Mouse (Mus musculus) forebrain, postnatal 0 days (tissue): ENCODE measurements around the gene Hist1h2bl. TPM values are rescaled to one million over a fixed set of nuclear protein-coding genes. Genes with fewer than 3 reads are reported as not detected.
"Not testable (repeated sequence)": the region's sequence is repeated elsewhere in the genome, so short reads cannot be mapped to it uniquely, and the experiment has no call there.

Experiments
- ATAC-seq: fragments of 200-750 bp; cut with Nextera tagmentation; 2 replicates; pipeline ENCODE4 v1.8.0; 2017; ENCODE audit warnings: mild to moderate bottlenecking, moderate library complexity
- DNase-seq: peaks from one replicate; pipeline ENCODE4 v3.0.0-alpha.2; 2015
- H3K27ac ChIP-seq: fragments of 300-500 bp; sonication (generic); 2 replicates; pipeline ENCODE4 v1.5.1; 2014; ENCODE audit warnings: low read depth, mild to moderate bottlenecking, antibody characterized with exemption, low read length, moderate library complexity, mixed read lengths
- H3K27me3 ChIP-seq: fragments of 300-500 bp; sonication (generic); 2 replicates; pipeline ENCODE4 v1.6.1; 2014; ENCODE audit warnings: mild to moderate bottlenecking, low read length, mixed read lengths; ENCODE audit not compliant: insufficient read depth
- H3K36me3 ChIP-seq: fragments of 300-500 bp; sonication (generic); 2 replicates; pipeline ENCODE4 v1.6.1; 2014; ENCODE audit warnings: mild to moderate bottlenecking, moderate library complexity; ENCODE audit not compliant: insufficient read depth
- H3K4me1 ChIP-seq: fragments of 300-500 bp; sonication (generic); 2 replicates; pipeline ENCODE4 v1.6.1; 2014; ENCODE audit warnings: antibody characterized with exemption; ENCODE audit not compliant: insufficient read depth
- H3K4me2 ChIP-seq: fragments of 300-500 bp; sonication (generic); 2 replicates; pipeline ENCODE4 v1.6.1; 2014; ENCODE audit warnings: low read depth, mild to moderate bottlenecking, moderate library complexity
- H3K4me3 ChIP-seq: fragments of 300-500 bp; sonication (generic); 2 replicates; pipeline ENCODE4 v1.5.1; 2014; ENCODE audit warnings: low read depth, low read length, mixed read lengths
- H3K9ac ChIP-seq: fragments of 300-500 bp; sonication (generic); 2 replicates; pipeline ENCODE4 v1.6.1; 2014; ENCODE audit warnings: mild to moderate bottlenecking
- H3K9me3 ChIP-seq: fragments of 300-500 bp; sonication (generic); 2 replicates; pipeline ENCODE4 v1.6.1; 2016; ENCODE audit warnings: low read length
- CTCF ChIP-seq: sonication (generic); IDR thresholded peaks from 2 replicates; pipeline ENCODE4 v1.5.1; 2016; ENCODE audit warnings: antibody characterized with exemption, control low read depth, low read depth
- WGBS: fragments of 180-500 bp; shearing (Covaris S2); extraction: QIAGEN DNeasy Blood & Tissue Kit; methylation state at CpG from one replicate; pipeline ENCODE4 v1.1.7; 2014; 5-methylcytosine and 5-hydroxymethylcytosine counted together
- polyA plus RNA-seq: library from polyadenylated mRNA; unstranded; fragments of >200 nt; fragmentation: Nextera tagmentation; extraction: Ambion mirVana; gene quantifications from 2 replicates; pipeline ENCODE4 v1.2.1, GENCODE M21; 2015
- total RNA-seq: library from RNA; depleted of rRNA; stranded (reverse); fragments of >200 nt; gene quantifications from 2 replicates; pipeline ENCODE4 v1.2.3, GENCODE M21; 2014; rRNA removed

Hist1h2bl gene
- total RNA-seq (131 and 141 TPM in 2 replicates), polyA plus RNA-seq (0.65 and 0.73 TPM in 2 replicates)

- not testable (repeated sequence) for H3K9me3 ChIP-seq, H3K36me3 ChIP-seq, H3K27me3 ChIP-seq
- DNase-seq (peak; percentile 97), ATAC-seq (peak; percentile 95)
- peak within 1 kb of the TSS; percentile 47 for H3K4me3 ChIP-seq
- peak within 1 kb of the TSS; percentile 77 for H3K4me2 ChIP-seq
- WGBS, result under 1% methylated on average over 28 of the region's 50 CpGs
- peak within 1 kb of the TSS; percentile 88 for H3K27ac ChIP-seq
- H3K4me1 ChIP-seq, result peaks cover 19% of the 10 kb centered on the region
- H3K9ac ChIP-seq, result peak within 1 kb of the TSS; percentile 69
These were observed at the start of gene Hist1h2bl, which contains the start of gene Hist1h2ai for GRCm38 (mm10) chr13:21715864-21716539. Hist1h2bl (minus strand) TSS chr13:21716143. Hist1h2ai (plus strand) TSS chr13:21716422.

- Histone ChIP-seq H3K4me1 (peaks cover 6% of the 10 kb centered on the region; the same call in 1 of the 2 replicates), H3K27me3 (no peaks in the 10 kb centered on the region), H3K4me2 (no peak overlapping the region), H3K4me3 (no peak overlapping the region), H3K36me3 (no peaks in the 10 kb centered on the region), H3K9ac (no peak overlapping the region), H3K9me3 (no peaks in the 10 kb centered on the region), H3K27ac (no peak overlapping the region)
- no peak for ATAC-seq
- TF ChIP-seq CTCF, result no peak
- DNase-seq, result no peak
- WGBS, result 54% methylated on average over 1 of the region's 1 CpGs
These were observed 39.8 kb upstream of the Hist1h2bl start for GRCm38 (mm10) chr13:21755707-21756106.

- H3K9ac ChIP-seq, result peak overlapping the region; percentile 44; the same call in 1 of the 2 replicates
- ATAC-seq (0 out of 2 replicates have a peak, but pooled peaks have one; percentile 0), DNase-seq (peak; percentile 66)
- H3K4me3 ChIP-seq, result peak overlapping the region; percentile 43
- peak overlapping the region; percentile 68 for H3K4me2 ChIP-seq
- 0 out of 2 replicates have a peak overlapping the region, but pooled peaks have one; percentile 23 for H3K27ac ChIP-seq
- not testable (repeated sequence) for H3K9me3 ChIP-seq, H3K27me3 ChIP-seq, H3K4me1 ChIP-seq, H3K36me3 ChIP-seq
- WGBS, result 0% methylated on average over 21 of the region's 26 CpGs
These were observed 38.5 kb upstream of the Hist1h2bl start for GRCm38 (mm10) chr13:21754294-21755001.

GRCm38 (mm10) chr13:21753524-21754285 is 37.8 kb upstream of the Hist1h2bl start, which contains the start of the genes Hist1h2ak and Hist1h2bn:
Hist1h2ak (minus strand) TSS chr13:21753827.
Hist1h2bn (plus strand) TSS chr13:21754123.
- under 1% methylated on average over 38 of the region's 50 CpGs for WGBS
- ATAC-seq (peak; percentile 95), DNase-seq (peak; percentile 93)

GRCm38 (mm10) chr13:21753051-21753523 is 37.1 kb upstream of the Hist1h2bl start:
- 9% methylated on average over 10 of the region's 10 CpGs for WGBS

More at GRCm38 (mm10) chr13:21753524-21754285, 37.8 kb upstream of the Hist1h2bl start, which contains the start of the genes Hist1h2ak and Hist1h2bn:
- peaks cover 15% of the 10 kb centered on the region; the same call in 1 of the 2 replicates for H3K4me1 ChIP-seq
- peak within 1 kb of the TSS; percentile 56 for H3K9ac ChIP-seq
- H3K36me3 ChIP-seq, H3K9me3 ChIP-seq, H3K27me3 ChIP-seq: not testable (repeated sequence)
- H3K27ac ChIP-seq, result peak within 1 kb of the TSS; percentile 87
- H3K4me3 ChIP-seq, result peak within 1 kb of the TSS; percentile 43
- peak within 1 kb of the TSS; percentile 68 for H3K4me2 ChIP-seq

GRCm38 (mm10) chr13:21752356-21752755 is 36.4 kb upstream of the Hist1h2bl start:
- H3K27me3 ChIP-seq, result no peaks in the 10 kb centered on the region
- ATAC-seq (no peak), DNase-seq (no peak)
- no peaks in the 10 kb centered on the region for H3K9me3 ChIP-seq
- H3K27ac ChIP-seq, result no peak overlapping the region
- H3K9ac ChIP-seq, result no peak overlapping the region
- no peaks in the 10 kb centered on the region for H3K36me3 ChIP-seq
- 37% methylated on average over 3 of the region's 3 CpGs for WGBS
- no peak overlapping the region for H3K4me3 ChIP-seq
- no peak overlapping the region for H3K4me2 ChIP-seq
- peaks cover 18% of the 10 kb centered on the region for H3K4me1 ChIP-seq
- TF ChIP-seq CTCF, result no peak

More at GRCm38 (mm10) chr13:21753051-21753523, 37.1 kb upstream of the Hist1h2bl start:
- H3K4me3 ChIP-seq, result peak overlapping the region; percentile 43
- no peaks in the 10 kb centered on the region for H3K36me3 ChIP-seq
- ATAC-seq (no peak), DNase-seq (peak; percentile 25)
- peak overlapping the region; percentile 68 for H3K4me2 ChIP-seq
- H3K27me3 ChIP-seq, result no peaks in the 10 kb centered on the region
- peak overlapping the region; percentile 87 for H3K27ac ChIP-seq
- peaks cover 18% of the 10 kb centered on the region for H3K4me1 ChIP-seq
- H3K9ac ChIP-seq, result peak overlapping the region; percentile 56
- no peak for TF ChIP-seq CTCF
- H3K9me3 ChIP-seq, result no peaks in the 10 kb centered on the region
